Mouse (Mus musculus) spleen, adult 2 months (tissue): ENCODE measurements around the gene Nek8. TPM values are rescaled to one million over a fixed set of nuclear protein-coding genes. Genes with fewer than 3 reads are reported as not detected.

Experiments used
- DNase-seq, 2 experiments: peaks; one replicate each; pipeline versions ENCODE4 v3.0.0 to v3.0.0-alpha.2; 2012 to 2021; ENCODE audit warnings: low spot score in 2 of 2, low read depth in 1 of 2
- H3K27ac ChIP-seq: fragments of 200-500 bp; 2 replicates; pipeline ENCODE4 v1.5.1; 2012; ENCODE audit warnings: low read length, inconsistent platforms; ENCODE audit not compliant: insufficient read depth
- H3K27me3 ChIP-seq: fragments of 200-500 bp; 2 replicates; pipeline ENCODE4 v1.6.1; 2012; ENCODE audit warnings: mild to moderate bottlenecking, moderate library complexity, low read length, inconsistent platforms; ENCODE audit not compliant: control insufficient read depth, insufficient read depth
- H3K36me3 ChIP-seq: fragments of 200-500 bp; 2 replicates; pipeline ENCODE4 v1.6.1; 2012; ENCODE audit warnings: mild to moderate bottlenecking, low read length, inconsistent platforms; ENCODE audit not compliant: control insufficient read depth, insufficient read depth
- H3K4me1 ChIP-seq: fragments of 200-500 bp; 2 replicates; pipeline ENCODE4 v1.6.1; 2011; ENCODE audit warnings: inconsistent platforms; ENCODE audit not compliant: control insufficient read depth, insufficient read depth, insufficient read length
- H3K4me3 ChIP-seq: fragments of 200-500 bp; 2 replicates; pipeline ENCODE4 v1.5.1; 2011; ENCODE audit warnings: mild to moderate bottlenecking, inconsistent platforms; ENCODE audit not compliant: insufficient read depth, insufficient read length; ENCODE audit errors: extremely low read depth
- CTCF ChIP-seq: fragments of 200-500 bp; IDR thresholded peaks from 2 replicates; pipeline ENCODE4 v1.5.1; 2011; ENCODE audit warnings: mild to moderate bottlenecking, inconsistent platforms; ENCODE audit not compliant: insufficient read depth, insufficient read length, insufficient replicate concordance; ENCODE audit errors: extremely low read depth
- POLR2A ChIP-seq: fragments of 200-500 bp; IDR thresholded peaks from 2 replicates; pipeline ENCODE4 v1.6.1; 2011; ENCODE audit warnings: low read depth, low read length, inconsistent platforms
- WGBS: fragments of 180-500 bp; shearing (Covaris S2); methylation state at CpG from one replicate; pipeline ENCODE4 v1.1.7; 2018; 5-methylcytosine and 5-hydroxymethylcytosine counted together
- polyA plus RNA-seq: library from polyadenylated mRNA; depleted of rRNA; stranded (reverse); fragments of >200 nt; gene quantifications from 2 replicates; pipeline ENCODE4 v1.2.3, GENCODE M21; 2012

Nek8 gene
- polyA plus RNA-seq, 1 experiment, result 17.6 TPM

DNA sequence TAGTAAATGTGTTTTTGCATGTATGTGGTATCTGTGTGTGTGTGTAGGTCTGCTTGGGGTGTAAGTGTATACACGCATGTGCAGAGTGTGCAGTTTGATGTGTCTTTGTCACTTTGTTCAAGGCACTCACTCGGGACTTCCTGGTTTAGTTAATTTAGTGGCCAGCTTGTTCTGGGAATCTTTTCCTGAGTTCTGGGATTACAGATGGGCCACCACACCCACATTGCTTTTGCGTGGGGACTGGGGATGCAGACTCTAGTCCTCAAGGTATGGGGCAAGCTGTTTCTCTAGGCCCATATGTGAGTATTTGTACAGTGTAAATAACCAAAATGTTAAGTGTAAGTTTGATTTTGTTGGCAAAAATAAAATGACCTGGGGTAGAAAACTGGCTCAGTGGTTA, 42.1 kb downstream of the Nek8 start:
- no peak overlapping the region for H3K27ac ChIP-seq
- no peak overlapping the region for H3K4me3 ChIP-seq
- no peaks in the 10 kb centered on the region for H3K4me1 ChIP-seq
- no peaks in the 10 kb centered on the region for H3K27me3 ChIP-seq
- H3K36me3 ChIP-seq, result no peaks in the 10 kb centered on the region
- DNase-seq, result no peak
- TF ChIP-seq CTCF (no peak), POLR2A (no peak)
- WGBS, result 80% methylated on average over 3 of the region's 3 CpGs

DNA sequence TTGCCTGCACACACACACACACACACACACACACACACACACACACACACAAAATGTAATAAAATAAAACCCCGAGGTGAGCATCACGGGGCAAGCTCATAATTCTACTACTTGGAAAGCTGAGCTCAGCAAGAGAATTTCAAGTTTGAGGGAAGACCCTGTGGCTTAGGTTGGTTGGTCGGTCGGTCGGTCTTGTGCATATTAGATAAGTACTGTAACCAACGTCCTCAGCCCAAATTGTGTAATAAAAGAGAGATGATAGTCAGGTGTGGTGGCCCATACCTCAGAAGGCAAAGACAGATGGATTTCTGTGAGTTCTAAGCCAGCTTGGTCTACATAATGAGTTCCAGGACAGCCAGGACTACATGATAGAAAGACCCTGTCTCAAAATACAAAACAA, 42.6 kb downstream of the Nek8 start:
- no peak for DNase-seq
- Histone ChIP-seq H3K36me3 (no peaks in the 10 kb centered on the region), H3K27me3 (no peaks in the 10 kb centered on the region), H3K27ac (no peak overlapping the region), H3K4me1 (no peaks in the 10 kb centered on the region), H3K4me3 (no peak overlapping the region)
- 79% methylated on average over 6 of the region's 6 CpGs for WGBS
- TF ChIP-seq POLR2A, result no peak
- TF ChIP-seq CTCF, result no peak

DNA sequence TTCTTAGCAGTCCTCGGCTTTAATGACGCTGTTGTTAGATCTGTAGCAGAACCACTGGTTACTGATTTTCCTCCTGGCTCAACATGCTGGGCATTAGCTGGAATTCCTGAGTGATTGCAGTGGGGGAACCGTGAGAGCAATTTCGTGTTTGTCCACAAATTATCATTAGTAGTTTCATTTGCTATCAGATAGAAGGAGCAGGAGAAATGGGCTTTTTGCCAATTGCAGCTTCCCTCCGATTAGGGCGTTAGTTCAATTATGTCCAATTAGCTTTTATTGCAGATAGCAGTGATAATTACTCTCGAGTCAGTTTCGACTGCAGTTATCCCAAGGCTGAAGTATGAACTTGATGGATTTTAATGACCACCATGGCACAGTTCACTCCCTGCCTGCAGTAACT, 47.0 kb downstream of the Nek8 start:
- H3K4me1 ChIP-seq, result peaks cover 13% of the 10 kb centered on the region; the same call in 1 of the 2 replicates
- H3K27me3 ChIP-seq, result no peaks in the 10 kb centered on the region
- H3K4me3 ChIP-seq, result no peak overlapping the region
- TF ChIP-seq POLR2A (no peak), CTCF (no peak)
- H3K27ac ChIP-seq, result no peak overlapping the region
- no peaks in the 10 kb centered on the region for H3K36me3 ChIP-seq
- no peak for DNase-seq
- WGBS, result 81% methylated on average over 8 of the region's 8 CpGs

DNA sequence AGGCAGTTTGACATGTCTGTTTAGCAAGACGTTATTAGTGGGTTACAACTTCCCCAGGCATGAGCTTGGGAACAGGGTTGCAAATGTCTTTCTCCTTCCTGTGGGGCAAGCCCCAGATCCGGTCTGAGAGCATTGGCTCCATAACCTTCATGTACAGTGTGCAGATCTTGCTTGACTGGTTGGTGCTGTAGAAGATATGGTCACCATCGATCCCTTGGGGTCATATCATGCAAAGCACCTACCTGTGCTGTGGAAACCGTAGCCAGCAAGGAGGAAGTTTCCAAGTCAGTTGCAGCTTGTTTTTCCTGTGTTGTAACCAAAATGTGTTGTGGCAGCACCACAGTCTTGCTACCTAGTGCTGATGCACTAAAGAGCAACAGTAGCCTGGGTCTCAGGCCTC, 49.7 kb downstream of the Nek8 start:
- Histone ChIP-seq H3K27ac (peak overlapping the region; percentile 48), H3K4me1 (peaks cover 13% of the 10 kb centered on the region; the same call in 1 of the 2 replicates), H3K36me3 (no peaks in the 10 kb centered on the region), H3K27me3 (no peaks in the 10 kb centered on the region), H3K4me3 (no peak overlapping the region)
- WGBS, result 14% methylated on average over 4 of the region's 4 CpGs
- peak; percentile 4 to 26 for DNase-seq
- TF ChIP-seq CTCF (no peak), POLR2A (no peak)

DNA sequence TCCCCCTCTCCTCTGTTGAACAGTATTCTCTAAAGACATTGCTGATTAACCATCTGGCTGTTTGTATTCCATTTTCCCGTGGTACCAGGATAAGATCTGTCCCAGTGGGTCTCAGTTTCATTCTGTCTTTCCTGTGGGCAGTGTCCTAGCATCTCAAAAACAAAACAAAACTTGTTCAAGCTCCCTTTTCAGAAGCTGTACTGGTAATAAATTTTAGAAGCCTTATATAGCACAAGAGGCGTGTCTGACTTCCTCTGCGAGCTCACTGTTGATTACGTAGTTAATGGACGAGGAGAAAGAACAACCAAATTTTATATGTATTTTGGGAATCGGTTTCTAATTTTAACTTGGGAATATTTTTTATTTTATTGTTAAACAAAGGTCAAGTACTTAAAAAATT, 50.8 kb downstream of the Nek8 start:
- no peak for DNase-seq
- 30% methylated on average over 6 of the region's 6 CpGs for WGBS
- Histone ChIP-seq H3K4me1 (peaks cover 13% of the 10 kb centered on the region; the same call in 1 of the 2 replicates), H3K27ac (no peak overlapping the region), H3K4me3 (no peak overlapping the region), H3K27me3 (no peaks in the 10 kb centered on the region), H3K36me3 (no peaks in the 10 kb centered on the region)
- TF ChIP-seq CTCF (no peak), POLR2A (no peak)

DNA sequence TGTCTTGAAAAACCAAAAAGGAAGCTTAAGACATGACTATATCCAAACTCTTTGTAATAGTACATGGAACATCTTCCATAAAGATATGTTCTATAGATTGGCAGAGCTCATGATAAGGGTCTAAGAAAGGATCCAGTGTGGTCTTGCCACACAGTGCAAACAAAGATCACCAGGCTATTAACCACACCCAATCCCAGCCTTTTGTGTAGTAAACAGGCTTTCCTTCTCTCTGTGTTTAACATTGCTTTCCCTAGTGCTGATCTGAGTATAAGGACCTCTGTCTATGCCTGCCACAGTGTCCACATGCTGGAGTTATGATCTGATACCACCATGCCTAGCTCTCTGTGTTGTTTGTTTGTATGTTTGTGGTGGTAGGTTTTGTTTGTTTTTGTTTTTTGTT, 52.7 kb downstream of the Nek8 start:
- no peaks in the 10 kb centered on the region for H3K36me3 ChIP-seq
- no peak for DNase-seq
- H3K4me3 ChIP-seq, result no peak overlapping the region
- H3K4me1 ChIP-seq, result peaks cover 13% of the 10 kb centered on the region; the same call in 1 of the 2 replicates
- no peak overlapping the region for H3K27ac ChIP-seq
- TF ChIP-seq CTCF, result no peak
- TF ChIP-seq POLR2A, result no peak
- H3K27me3 ChIP-seq, result no peaks in the 10 kb centered on the region

DNA sequence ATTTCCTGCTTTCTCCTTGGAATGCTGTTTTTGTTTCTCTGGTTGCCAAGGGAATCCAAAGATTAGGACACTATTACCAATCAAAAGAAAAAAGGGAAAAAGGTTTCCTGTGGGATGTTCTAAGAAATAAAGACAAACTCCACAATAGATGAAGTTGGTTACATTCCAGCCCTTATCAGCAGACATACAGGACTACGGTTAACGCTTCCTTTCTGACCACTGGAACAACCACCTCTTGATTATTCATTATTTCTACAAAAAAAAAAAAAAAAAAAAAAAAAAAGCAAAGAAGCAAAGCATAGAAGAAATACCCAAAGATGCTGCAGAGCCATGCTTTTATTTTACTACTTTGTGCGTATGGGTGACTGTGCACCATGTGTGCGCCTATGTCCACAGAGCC, 53.7 kb downstream of the Nek8 start:
- H3K4me3 ChIP-seq, result no peak overlapping the region
- H3K27me3 ChIP-seq, result no peaks in the 10 kb centered on the region
- H3K36me3 ChIP-seq, result no peaks in the 10 kb centered on the region
- peaks cover 13% of the 10 kb centered on the region; the same call in 1 of the 2 replicates for H3K4me1 ChIP-seq
- 77% methylated on average over 4 of the region's 4 CpGs for WGBS
- DNase-seq, result no peak
- H3K27ac ChIP-seq, result no peak overlapping the region
- TF ChIP-seq CTCF (no peak), POLR2A (no peak)
